Mouse (Mus musculus) forebrain, postnatal 0 days (tissue): ENCODE results near the gene Gpr183. TPM values are rescaled to one million over a fixed set of nuclear protein-coding genes. Genes with fewer than 3 reads are reported as not detected.

Experiments used
- ATAC-seq: fragments of 200-750 bp; cut with Nextera tagmentation; 2 replicates; pipeline ENCODE4 v1.8.0; 2017; ENCODE audit warnings: mild to moderate bottlenecking, moderate library complexity
- DNase-seq: peaks from one replicate; pipeline ENCODE4 v3.0.0-alpha.2; 2015
- H3K27ac ChIP-seq: fragments of 300-500 bp; sonication (generic); 2 replicates; pipeline ENCODE4 v1.5.1; 2014; ENCODE audit warnings: low read depth, mild to moderate bottlenecking, antibody characterized with exemption, low read length, moderate library complexity, mixed read lengths
- H3K27me3 ChIP-seq: fragments of 300-500 bp; sonication (generic); 2 replicates; pipeline ENCODE4 v1.6.1; 2014; ENCODE audit warnings: mild to moderate bottlenecking, low read length, mixed read lengths; ENCODE audit not compliant: insufficient read depth
- H3K36me3 ChIP-seq: fragments of 300-500 bp; sonication (generic); 2 replicates; pipeline ENCODE4 v1.6.1; 2014; ENCODE audit warnings: mild to moderate bottlenecking, moderate library complexity; ENCODE audit not compliant: insufficient read depth
- H3K4me1 ChIP-seq: fragments of 300-500 bp; sonication (generic); 2 replicates; pipeline ENCODE4 v1.6.1; 2014; ENCODE audit warnings: antibody characterized with exemption; ENCODE audit not compliant: insufficient read depth
- H3K4me2 ChIP-seq: fragments of 300-500 bp; sonication (generic); 2 replicates; pipeline ENCODE4 v1.6.1; 2014; ENCODE audit warnings: low read depth, mild to moderate bottlenecking, moderate library complexity
- H3K4me3 ChIP-seq: fragments of 300-500 bp; sonication (generic); 2 replicates; pipeline ENCODE4 v1.5.1; 2014; ENCODE audit warnings: low read depth, low read length, mixed read lengths
- H3K9ac ChIP-seq: fragments of 300-500 bp; sonication (generic); 2 replicates; pipeline ENCODE4 v1.6.1; 2014; ENCODE audit warnings: mild to moderate bottlenecking
- H3K9me3 ChIP-seq: fragments of 300-500 bp; sonication (generic); 2 replicates; pipeline ENCODE4 v1.6.1; 2016; ENCODE audit warnings: low read length
- CTCF ChIP-seq: sonication (generic); IDR thresholded peaks from 2 replicates; pipeline ENCODE4 v1.5.1; 2016; ENCODE audit warnings: antibody characterized with exemption, control low read depth, low read depth
- WGBS: fragments of 180-500 bp; shearing (Covaris S2); extraction: QIAGEN DNeasy Blood & Tissue Kit; methylation state at CpG from one replicate; pipeline ENCODE4 v1.1.7; 2014; 5-methylcytosine and 5-hydroxymethylcytosine counted together
- polyA plus RNA-seq: library from polyadenylated mRNA; unstranded; fragments of >200 nt; fragmentation: Nextera tagmentation; extraction: Ambion mirVana; gene quantifications from 2 replicates; pipeline ENCODE4 v1.2.1, GENCODE M21; 2015
- total RNA-seq: library from RNA; depleted of rRNA; stranded (reverse); fragments of >200 nt; gene quantifications from 2 replicates; pipeline ENCODE4 v1.2.3, GENCODE M21; 2014

Gene Gpr183
- total and polyA plus RNA-seq, 2 experiments from 2014 or later = 0.52 to 0.74 TPM

- Histone ChIP-seq H3K9me3 (no peaks in the 10 kb centered on the region), H3K27ac (no peak overlapping the region), H3K27me3 (no peaks in the 10 kb centered on the region), H3K4me1 (no peaks in the 10 kb centered on the region), H3K9ac (no peak overlapping the region), H3K36me3 (peaks cover 25% of the 10 kb centered on the region), H3K4me3 (no peak overlapping the region), H3K4me2 (no peak overlapping the region)
- WGBS = 60% methylated on average over 3 of the region's 3 CpGs
- TF ChIP-seq CTCF = no peak
- DNase-seq (no peak), ATAC-seq (no peak)
Observed at GRCm38 (mm10) chr14:121918266-121918665, 46.7 kb downstream of the Gpr183 start.

DNA sequence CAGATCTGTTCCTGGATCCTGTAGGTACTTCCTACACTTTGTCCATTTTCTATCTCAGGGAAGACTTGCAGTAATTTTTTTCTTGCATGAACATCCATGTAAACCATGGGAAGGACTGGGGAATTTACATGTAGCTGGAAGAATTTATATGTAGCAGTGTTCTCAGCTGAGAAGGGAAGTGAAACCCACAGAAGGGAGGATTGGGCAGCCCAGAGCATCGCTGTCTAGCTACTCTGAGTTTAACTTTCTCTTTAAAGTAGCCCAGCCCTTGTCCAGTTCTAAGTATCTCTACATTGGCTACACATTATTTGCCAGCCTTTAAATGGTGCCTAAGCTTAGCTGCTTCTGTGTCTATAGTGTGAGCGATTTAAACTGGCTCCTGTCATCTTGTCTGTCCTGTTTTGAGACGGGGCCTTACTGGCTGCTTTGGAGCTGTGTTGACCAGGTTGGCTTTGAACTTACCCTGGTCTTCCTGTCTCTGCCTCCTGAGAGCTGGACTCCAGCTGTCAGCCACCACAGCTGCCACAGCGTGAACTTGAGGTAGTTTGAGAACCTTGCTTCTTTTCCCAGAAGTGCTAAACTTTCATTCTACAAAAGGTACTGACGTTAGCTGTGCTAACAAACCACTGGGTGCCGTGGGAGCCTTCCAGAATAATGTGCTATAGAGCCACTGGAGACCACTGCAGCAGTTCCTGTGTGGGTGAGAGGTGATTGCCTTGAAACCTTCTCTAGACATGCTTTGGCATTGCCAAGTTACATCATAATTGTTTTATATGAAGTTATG is 48.5 kb downstream of the Gpr183 start:
- H3K9ac ChIP-seq = no peak overlapping the region
- DNase-seq = no peak
- WGBS = 89% methylated on average over 6 of the region's 6 CpGs
- H3K27ac ChIP-seq = no peak overlapping the region
- H3K4me2 ChIP-seq = no peak overlapping the region
- H3K9me3 ChIP-seq = no peaks in the 10 kb centered on the region
- H3K27me3 ChIP-seq = no peaks in the 10 kb centered on the region
- H3K4me1 ChIP-seq = no peaks in the 10 kb centered on the region
- H3K36me3 ChIP-seq = peaks cover 33% of the 10 kb centered on the region
- ATAC-seq = no peak
- TF ChIP-seq CTCF = no peak
- no peak overlapping the region for H3K4me3 ChIP-seq

GRCm38 (mm10) chr14:121915621-121916020 is 49.4 kb downstream of the Gpr183 start, which contains the start of gene Gpr18:
Gpr18 (minus strand) TSS chr14:121915781.
- H3K4me3 ChIP-seq = no peak within 1 kb of the TSS
- no peaks in the 10 kb centered on the region for H3K9me3 ChIP-seq
- peaks cover 34% of the 10 kb centered on the region for H3K36me3 ChIP-seq
- no peaks in the 10 kb centered on the region for H3K4me1 ChIP-seq
- H3K4me2 ChIP-seq = no peak within 1 kb of the TSS
- no peak for DNase-seq
- TF ChIP-seq CTCF = no peak
- 84% methylated on average over 8 of the region's 8 CpGs for WGBS
- H3K9ac ChIP-seq = no peak within 1 kb of the TSS
- ATAC-seq = no peak
- H3K27me3 ChIP-seq = no peaks in the 10 kb centered on the region
- H3K27ac ChIP-seq = no peak within 1 kb of the TSS

- DNase-seq = no peak
- Histone ChIP-seq H3K27ac (no peak overlapping the region), H3K4me1 (no peaks in the 10 kb centered on the region), H3K9ac (no peak overlapping the region), H3K4me3 (no peak overlapping the region), H3K9me3 (no peaks in the 10 kb centered on the region), H3K36me3 (peaks cover 38% of the 10 kb centered on the region), H3K27me3 (no peaks in the 10 kb centered on the region), H3K4me2 (no peak overlapping the region)
- no peak for TF ChIP-seq CTCF
- WGBS = 91% methylated on average over 5 of the region's 5 CpGs
- ATAC-seq = no peak
Observed at GRCm38 (mm10) chr14:121915143-121915542, 49.9 kb downstream of the Gpr183 start.

DNA sequence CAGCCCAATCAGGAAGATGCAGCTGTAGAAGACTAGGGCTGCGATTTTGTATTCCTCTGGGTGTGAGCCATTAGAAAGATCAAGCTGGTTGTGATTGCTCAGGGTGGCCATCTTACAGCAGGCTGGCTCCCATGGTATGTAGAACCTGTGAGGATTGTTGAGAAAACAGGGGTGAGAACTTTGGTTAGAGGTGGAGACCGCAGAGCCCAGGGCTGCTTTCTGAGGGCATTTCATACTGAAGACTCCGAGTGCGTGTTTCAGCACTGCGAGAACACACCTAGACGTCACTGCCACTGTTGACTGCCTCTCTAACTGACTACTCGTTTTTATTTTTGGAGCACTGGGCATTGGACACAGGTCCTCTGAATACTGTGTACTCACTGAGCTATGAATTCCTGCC is 52.5 kb downstream of the Gpr183 start:
- Histone ChIP-seq H3K9me3 (no peaks in the 10 kb centered on the region), H3K27me3 (no peaks in the 10 kb centered on the region), H3K27ac (no peak overlapping the region), H3K4me1 (no peaks in the 10 kb centered on the region), H3K9ac (no peak overlapping the region), H3K4me2 (no peak overlapping the region), H3K4me3 (no peak overlapping the region), H3K36me3 (peaks cover 44% of the 10 kb centered on the region)
- no peak for ATAC-seq
- DNase-seq = no peak
- WGBS = 93% methylated on average over 7 of the region's 7 CpGs
- no peak for TF ChIP-seq CTCF

DNA sequence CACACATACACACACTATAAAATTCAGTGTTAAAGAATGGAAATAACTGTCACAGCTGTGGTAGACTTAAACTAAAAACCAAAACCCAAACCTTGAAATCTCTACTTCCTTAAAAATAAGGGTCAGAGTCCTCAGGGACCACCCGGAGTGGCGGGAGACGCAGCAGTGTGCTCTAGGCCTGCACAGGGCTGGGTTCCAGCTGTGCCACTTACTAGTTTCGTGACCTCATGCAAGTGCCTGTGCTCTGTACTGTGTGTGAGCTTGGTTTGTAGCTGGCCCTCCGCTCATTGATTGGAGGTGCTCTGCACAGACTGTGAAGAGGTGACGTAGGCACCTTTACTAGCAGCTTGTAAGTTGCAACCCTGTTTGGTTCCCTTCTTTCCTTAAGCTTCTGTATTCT is 55.1 kb downstream of the Gpr183 start:
- Histone ChIP-seq H3K4me3 (no peak overlapping the region), H3K27ac (no peak overlapping the region), H3K4me2 (no peak overlapping the region), H3K4me1 (no peaks in the 10 kb centered on the region), H3K27me3 (no peaks in the 10 kb centered on the region), H3K36me3 (peaks cover 35% of the 10 kb centered on the region), H3K9me3 (no peaks in the 10 kb centered on the region), H3K9ac (no peak overlapping the region)
- no peak for TF ChIP-seq CTCF
- ATAC-seq (no peak), DNase-seq (no peak)
- 97% methylated on average over 6 of the region's 6 CpGs for WGBS

DNA sequence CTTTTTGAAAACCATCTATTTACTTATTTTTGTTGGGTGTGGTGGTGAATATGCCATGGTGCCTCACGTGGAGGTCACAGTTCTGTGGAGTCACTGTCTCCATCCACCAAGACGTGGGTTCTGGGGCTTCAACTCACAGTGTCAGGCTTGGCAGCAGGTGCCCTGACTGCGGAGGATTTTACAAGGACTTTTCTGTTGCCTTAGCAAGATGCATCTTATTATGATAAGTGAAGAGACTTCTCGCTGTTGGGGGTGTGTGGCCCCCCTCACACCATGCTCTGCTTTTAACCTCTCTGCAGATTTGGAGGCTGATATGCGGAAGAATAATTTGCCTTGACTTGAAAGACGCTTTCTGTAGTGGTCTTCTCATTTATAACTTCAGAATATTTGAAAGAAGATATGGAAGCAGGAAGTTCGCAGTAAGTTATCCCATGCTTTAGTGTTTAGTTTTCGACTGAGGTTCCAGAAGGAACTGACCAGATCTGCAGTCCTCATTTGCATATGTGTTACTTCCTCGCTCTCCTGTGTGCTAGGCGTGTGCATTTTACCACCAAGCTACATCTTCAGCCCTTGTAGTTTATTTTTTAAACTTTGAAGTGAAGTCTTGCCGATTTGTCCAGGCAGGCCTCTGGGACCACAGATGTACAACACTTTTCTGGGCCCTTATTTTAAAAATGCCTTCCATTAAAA is 57.9 kb downstream of the Gpr183 start:
- Histone ChIP-seq H3K36me3 (peaks cover 34% of the 10 kb centered on the region), H3K9ac (no peak overlapping the region), H3K4me3 (no peak overlapping the region), H3K4me1 (no peaks in the 10 kb centered on the region), H3K27me3 (no peaks in the 10 kb centered on the region), H3K9me3 (no peaks in the 10 kb centered on the region), H3K4me2 (no peak overlapping the region), H3K27ac (no peak overlapping the region)
- no peak for DNase-seq
- ATAC-seq = no peak
- WGBS = 92% methylated on average over 11 of the region's 11 CpGs
- no peak for TF ChIP-seq CTCF
